Mouse (Mus musculus): ENCODE results near the gene Chmp6. TPM values are rescaled to one million over a fixed set of nuclear protein-coding genes. Genes with fewer than 3 reads are reported as not detected.

Chmp6 gene
- 80.8 and 87.3 TPM in 2 replicates for polyA plus RNA-seq (2014; fragmentation: Nextera tagmentation; extraction: Ambion mirVana)

DNA sequence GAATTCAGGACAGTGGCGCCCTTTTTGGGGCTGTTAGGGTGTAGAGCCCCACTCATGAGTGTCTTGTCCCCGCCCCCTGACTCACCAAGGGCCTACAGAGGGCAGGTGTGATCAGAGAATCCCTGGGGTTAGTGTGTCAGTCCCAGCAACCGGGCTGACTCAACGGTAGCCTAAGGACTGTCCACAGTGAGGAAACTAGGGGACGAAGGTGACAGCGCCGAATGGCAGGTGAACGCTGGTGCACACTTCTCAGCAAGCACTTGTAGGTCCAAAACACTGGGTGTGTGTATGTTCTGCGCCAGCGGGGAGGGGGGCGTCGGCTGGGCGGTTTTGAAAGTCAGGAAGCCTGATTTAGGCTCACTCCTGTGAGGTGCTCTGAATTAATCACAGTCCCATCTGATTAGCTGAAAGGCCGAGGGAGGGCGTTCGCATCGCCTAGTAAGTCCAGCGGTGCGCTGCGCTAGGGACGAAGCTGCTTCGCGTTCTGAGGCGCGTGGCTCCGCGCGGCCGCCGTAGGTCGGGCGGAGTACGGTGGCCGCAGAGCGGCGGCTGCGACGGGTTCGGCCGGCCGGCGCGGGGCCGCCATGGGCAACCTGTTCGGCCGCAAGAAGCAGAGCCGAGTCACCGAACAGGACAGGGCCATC is at the start of gene Chmp6:
Gene Chmp6, plus strand, starts transcription at position 151 of the 644 bp plus-strand sequence.
- Histone ChIP-seq H3K27ac (ENCODE audit: low read depth) (peak within 1 kb of the TSS; percentile 78), H3K4me3 (ENCODE audit: low read depth, low read length) (peak within 1 kb of the TSS; percentile 84), H3K9me3 (ENCODE audit: control insufficient read depth, low read length) (no peaks in the 10 kb centered on the region), H3K36me3 (ENCODE audit: control insufficient read depth, insufficient read depth, low read length) (peaks cover 20% of the 10 kb centered on the region), H3K4me1 (replicated peaks; ENCODE audit: control insufficient read depth, insufficient read depth, low read length) (peaks cover 28% of the 10 kb centered on the region), H3K9ac (ENCODE audit: low read length) (peak within 1 kb of the TSS; percentile 89), H3K27me3 (replicated peaks; ENCODE audit: control insufficient read depth, insufficient read depth, low read length) (peaks cover 3% of the 10 kb centered on the region; the same call in 1 of the 2 replicates), H3K4me2 (ENCODE audit: low read length) (peak within 1 kb of the TSS; percentile 98)
- DNase-seq (ENCODE audit: low spot score): peak; percentile 95
- peak; percentile 77 for ATAC-seq (replicated peaks; ENCODE audit: low FRiP score, low TSS enrichment, low read depth)
- 1% methylated on average over 48 of the region's 48 CpGs for WGBS

- 70% methylated on average over 6 of the region's 6 CpGs for whole genome bisulfite sequencing
- DNase-seq (ENCODE audit: low spot score) (no peak), ATAC-seq (replicated peaks; ENCODE audit: low FRiP score, low TSS enrichment, low read depth) (no peak)
- H3K27me3 ChIP-seq (replicated peaks; ENCODE audit: control insufficient read depth, insufficient read depth, low read length): no peaks in the 10 kb centered on the region
- H3K9me3 ChIP-seq (ENCODE audit: control insufficient read depth, low read length): no peaks in the 10 kb centered on the region
- 0 out of 2 replicates have a peak, but pooled peaks cover 3% of the 10 kb centered on the region for H3K4me1 ChIP-seq (replicated peaks; ENCODE audit: control insufficient read depth, insufficient read depth, low read length)
- no peak overlapping the region for H3K4me3 ChIP-seq (ENCODE audit: low read depth, low read length)
- peaks cover 36% of the 10 kb centered on the region; the same call in 1 of the 2 replicates for H3K36me3 ChIP-seq (ENCODE audit: control insufficient read depth, insufficient read depth, low read length)
- H3K4me2 ChIP-seq (ENCODE audit: low read length): no peak overlapping the region
- no peak overlapping the region for H3K9ac ChIP-seq (ENCODE audit: low read length)
- no peak overlapping the region for H3K27ac ChIP-seq (ENCODE audit: low read depth)
Observed at GRCm38 (mm10) chr11:119866837-119867236, 46.4 kb upstream of the Chmp6 start.

DNA sequence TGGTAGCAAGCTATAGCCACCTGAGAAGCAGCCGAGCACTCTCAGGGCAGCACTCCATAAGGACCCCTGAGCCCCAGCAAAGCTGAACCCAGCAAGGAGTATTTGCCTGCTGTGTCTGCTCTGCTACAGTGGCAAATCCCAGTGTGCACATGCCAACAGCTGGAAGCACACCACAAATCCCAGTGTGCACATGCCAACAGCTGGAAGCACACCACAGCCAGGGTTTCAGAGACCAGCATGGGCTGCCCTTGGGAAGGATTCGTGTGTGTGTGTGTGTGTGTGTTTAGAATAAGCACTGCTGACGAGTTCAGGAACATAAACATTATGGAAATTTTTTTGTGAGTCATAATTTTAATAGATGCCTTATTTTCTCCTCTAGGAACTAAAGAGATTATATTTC is 45.1 kb upstream of the Chmp6 start:
- Histone ChIP-seq H3K9ac (ENCODE audit: low read length) (no peak overlapping the region), H3K27me3 (replicated peaks; ENCODE audit: control insufficient read depth, insufficient read depth, low read length) (no peaks in the 10 kb centered on the region), H3K9me3 (ENCODE audit: control insufficient read depth, low read length) (no peaks in the 10 kb centered on the region), H3K4me2 (ENCODE audit: low read length) (no peak overlapping the region), H3K4me3 (ENCODE audit: low read depth, low read length) (no peak overlapping the region), H3K4me1 (replicated peaks; ENCODE audit: control insufficient read depth, insufficient read depth, low read length) (0 out of 2 replicates have a peak, but pooled peaks cover 3% of the 10 kb centered on the region), H3K36me3 (ENCODE audit: control insufficient read depth, insufficient read depth, low read length) (peaks cover 44% of the 10 kb centered on the region), H3K27ac (ENCODE audit: low read depth) (no peak overlapping the region)
- DNase-seq (ENCODE audit: low spot score) (no peak), ATAC-seq (replicated peaks; ENCODE audit: low FRiP score, low TSS enrichment, low read depth) (no peak)
- WGBS: 64% methylated on average over 3 of the region's 3 CpGs

GRCm38 (mm10) chr11:119868556-119868955 is 44.7 kb upstream of the Chmp6 start:
- 73% methylated on average over 4 of the region's 4 CpGs for WGBS
- H3K27ac ChIP-seq (ENCODE audit: low read depth): peak overlapping the region; percentile 48
- no peak for ATAC-seq (replicated peaks; ENCODE audit: low FRiP score, low TSS enrichment, low read depth)

DNA sequence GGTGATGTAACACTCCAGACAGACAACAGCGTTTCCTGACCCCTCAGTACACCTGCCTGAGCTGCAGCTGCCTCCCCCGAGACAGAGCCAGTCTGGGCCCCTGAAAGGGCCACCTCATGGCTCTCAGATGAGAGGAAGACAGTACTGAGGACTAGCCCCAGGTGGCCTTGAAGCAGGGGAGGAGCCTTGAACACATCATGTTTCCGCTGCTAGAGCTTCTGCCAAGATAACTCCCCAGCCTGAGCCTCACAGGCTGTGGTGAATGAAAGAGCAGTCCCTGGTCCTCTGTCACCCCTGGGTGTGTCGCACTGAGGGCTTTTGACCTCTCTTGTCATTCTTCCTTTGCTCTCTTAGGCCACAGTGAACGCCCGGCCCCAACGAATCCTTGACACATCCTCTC is 42.1 kb upstream of the Chmp6 start:
- no peak overlapping the region for H3K9ac ChIP-seq (ENCODE audit: low read length)
- no peaks in the 10 kb centered on the region for H3K27me3 ChIP-seq (replicated peaks; ENCODE audit: control insufficient read depth, insufficient read depth, low read length)
- H3K36me3 ChIP-seq (ENCODE audit: control insufficient read depth, insufficient read depth, low read length): peaks cover 53% of the 10 kb centered on the region
- ATAC-seq (replicated peaks; ENCODE audit: low FRiP score, low TSS enrichment, low read depth): no peak
- 88% methylated on average over 7 of the region's 7 CpGs for WGBS
- H3K4me2 ChIP-seq (ENCODE audit: low read length): no peak overlapping the region
- H3K27ac ChIP-seq (ENCODE audit: low read depth): no peak overlapping the region
- no peaks in the 10 kb centered on the region for H3K4me1 ChIP-seq (replicated peaks; ENCODE audit: control insufficient read depth, insufficient read depth, low read length)
- DNase-seq (ENCODE audit: low spot score): no peak
- H3K4me3 ChIP-seq (ENCODE audit: low read depth, low read length): no peak overlapping the region
- no peaks in the 10 kb centered on the region for H3K9me3 ChIP-seq (ENCODE audit: control insufficient read depth, low read length)

More at GRCm38 (mm10) chr11:119868556-119868955, 44.7 kb upstream of the Chmp6 start:
- Histone ChIP-seq H3K9me3 (ENCODE audit: control insufficient read depth, low read length) (no peaks in the 10 kb centered on the region), H3K27me3 (replicated peaks; ENCODE audit: control insufficient read depth, insufficient read depth, low read length) (no peaks in the 10 kb centered on the region), H3K4me2 (ENCODE audit: low read length) (no peak overlapping the region), H3K4me1 (replicated peaks; ENCODE audit: control insufficient read depth, insufficient read depth, low read length) (no peaks in the 10 kb centered on the region), H3K36me3 (ENCODE audit: control insufficient read depth, insufficient read depth, low read length) (peaks cover 47% of the 10 kb centered on the region), H3K9ac (ENCODE audit: low read length) (no peak overlapping the region), H3K4me3 (ENCODE audit: low read depth, low read length) (no peak overlapping the region)
- DNase-seq (ENCODE audit: low spot score): no peak

DNA sequence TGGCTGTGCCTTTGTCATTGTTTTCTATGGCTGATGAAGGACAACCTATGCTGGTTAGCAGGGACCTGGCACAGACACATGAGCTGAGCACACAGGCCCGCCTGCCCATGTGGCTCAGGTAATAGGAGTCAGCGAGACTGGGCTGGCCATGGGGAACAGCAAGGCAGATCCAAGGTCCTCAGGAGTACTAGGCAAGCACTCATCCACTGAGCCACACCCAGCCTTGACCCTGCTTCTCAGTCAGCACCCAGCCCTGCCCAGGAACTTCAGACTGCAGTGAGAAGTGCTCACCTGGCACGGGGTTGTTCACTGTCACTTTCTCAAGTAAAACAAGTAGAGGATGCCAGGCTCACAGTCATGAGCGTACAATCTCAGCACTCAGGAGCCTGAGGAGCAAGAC is 39.6 kb upstream of the Chmp6 start:
- no peak overlapping the region for H3K27ac ChIP-seq (ENCODE audit: low read depth)
- H3K27me3 ChIP-seq (replicated peaks; ENCODE audit: control insufficient read depth, insufficient read depth, low read length): no peaks in the 10 kb centered on the region
- no peaks in the 10 kb centered on the region for H3K4me1 ChIP-seq (replicated peaks; ENCODE audit: control insufficient read depth, insufficient read depth, low read length)
- no peak overlapping the region for H3K4me3 ChIP-seq (ENCODE audit: low read depth, low read length)
- WGBS: 94% methylated on average over 4 of the region's 4 CpGs
- no peak overlapping the region for H3K4me2 ChIP-seq (ENCODE audit: low read length)
- DNase-seq (ENCODE audit: low spot score) (no peak), ATAC-seq (replicated peaks; ENCODE audit: low FRiP score, low TSS enrichment, low read depth) (no peak)
- peaks cover 57% of the 10 kb centered on the region for H3K36me3 ChIP-seq (ENCODE audit: control insufficient read depth, insufficient read depth, low read length)
- no peak overlapping the region for H3K9ac ChIP-seq (ENCODE audit: low read length)
- H3K9me3 ChIP-seq (ENCODE audit: control insufficient read depth, low read length): no peaks in the 10 kb centered on the region

GRCm38 (mm10) chr11:119874841-119875240 is 38.4 kb upstream of the Chmp6 start:
- Histone ChIP-seq H3K4me2 (ENCODE audit: low read length) (no peak overlapping the region), H3K9ac (ENCODE audit: low read length) (no peak overlapping the region), H3K9me3 (ENCODE audit: control insufficient read depth, low read length) (no peaks in the 10 kb centered on the region), H3K27ac (ENCODE audit: low read depth) (no peak overlapping the region), H3K27me3 (replicated peaks; ENCODE audit: control insufficient read depth, insufficient read depth, low read length) (no peaks in the 10 kb centered on the region), H3K4me1 (replicated peaks; ENCODE audit: control insufficient read depth, insufficient read depth, low read length) (no peaks in the 10 kb centered on the region), H3K36me3 (ENCODE audit: control insufficient read depth, insufficient read depth, low read length) (peaks cover 60% of the 10 kb centered on the region), H3K4me3 (ENCODE audit: low read depth, low read length) (no peak overlapping the region)
- 86% methylated on average over 1 of the region's 1 CpGs for WGBS
- no peak for ATAC-seq (replicated peaks; ENCODE audit: low FRiP score, low TSS enrichment, low read depth)
- DNase-seq (ENCODE audit: low spot score): no peak

DNA sequence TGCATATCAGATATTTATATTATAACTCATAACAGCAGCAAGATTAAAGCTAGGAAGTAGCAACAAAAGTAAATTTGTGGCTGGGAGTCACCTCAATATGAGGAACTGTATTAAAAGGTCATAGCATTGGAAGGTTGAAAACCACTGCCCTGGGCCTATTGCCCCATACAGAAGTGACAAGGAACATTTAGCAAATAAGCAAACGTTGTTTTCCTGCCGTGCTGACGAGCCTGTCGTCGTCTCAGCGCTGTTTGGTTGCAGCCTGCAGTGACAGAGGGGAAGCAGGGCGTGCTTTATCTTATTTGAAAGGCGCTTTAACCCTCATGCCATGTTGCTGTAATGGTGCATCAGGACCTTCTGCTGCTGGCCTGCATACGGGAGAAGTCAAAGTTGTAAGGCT is 37.6 kb upstream of the Chmp6 start:
- Histone ChIP-seq H3K27me3 (replicated peaks; ENCODE audit: control insufficient read depth, insufficient read depth, low read length) (no peaks in the 10 kb centered on the region), H3K4me1 (replicated peaks; ENCODE audit: control insufficient read depth, insufficient read depth, low read length) (no peaks in the 10 kb centered on the region), H3K36me3 (ENCODE audit: control insufficient read depth, insufficient read depth, low read length) (peaks cover 60% of the 10 kb centered on the region), H3K9ac (ENCODE audit: low read length) (no peak overlapping the region), H3K4me3 (ENCODE audit: low read depth, low read length) (no peak overlapping the region), H3K9me3 (ENCODE audit: control insufficient read depth, low read length) (no peaks in the 10 kb centered on the region), H3K4me2 (ENCODE audit: low read length) (no peak overlapping the region), H3K27ac (ENCODE audit: low read depth) (no peak overlapping the region)
- WGBS: 85% methylated on average over 9 of the region's 9 CpGs
- DNase-seq (ENCODE audit: low spot score) (no peak), ATAC-seq (replicated peaks; ENCODE audit: low FRiP score, low TSS enrichment, low read depth) (no peak)

- no peak for DNase-seq (ENCODE audit: low spot score)
- WGBS: 91% methylated on average over 7 of the region's 7 CpGs
- peaks cover 48% of the 10 kb centered on the region for H3K36me3 ChIP-seq (ENCODE audit: control insufficient read depth, insufficient read depth, low read length)
Observed at GRCm38 (mm10) chr11:119877124-119877523, 36.1 kb upstream of the Chmp6 start.

More at GRCm38 (mm10) chr11:119877124-119877523, 36.1 kb upstream of the Chmp6 start:
- Histone ChIP-seq H3K4me3 (ENCODE audit: low read depth, low read length) (no peak overlapping the region), H3K9ac (ENCODE audit: low read length) (no peak overlapping the region), H3K27ac (ENCODE audit: low read depth) (no peak overlapping the region), H3K27me3 (replicated peaks; ENCODE audit: control insufficient read depth, insufficient read depth, low read length) (no peaks in the 10 kb centered on the region), H3K9me3 (ENCODE audit: control insufficient read depth, low read length) (no peaks in the 10 kb centered on the region), H3K4me1 (replicated peaks; ENCODE audit: control insufficient read depth, insufficient read depth, low read length) (no peaks in the 10 kb centered on the region), H3K4me2 (ENCODE audit: low read length) (no peak overlapping the region)
- ATAC-seq (replicated peaks; ENCODE audit: low FRiP score, low TSS enrichment, low read depth): no peak

Data from intestine, embryonic 14.5 days (tissue).